Mouse (Mus musculus): ENCODE measurements around the gene Trh.

- TF ChIP-seq POLR2A (IDR thresholded peaks at IDR 0.05; ENCODE audit: low read depth, low read length) (no peak), CTCF (IDR thresholded peaks at IDR 0.05; ENCODE audit: borderline replicate concordance, insufficient read depth, low read length) (no peak)
Measured at GRCm38 (mm10) chr6:92224981-92225380, 19.5 kb downstream of the Trh start.
